Mouse (Mus musculus) thymus, adult 2 months (tissue): ENCODE data around the gene Plod3. TPM values are rescaled to one million over a fixed set of nuclear protein-coding genes. Genes with fewer than 3 reads are reported as not detected.

Experiments
- DNase-seq: peaks from one replicate; pipeline ENCODE4 v3.0.0; 2021
- H3K27ac ChIP-seq: fragments of 200-500 bp; 2 replicates; pipeline ENCODE4 v1.5.1; 2012; ENCODE audit warnings: low read length, control low read depth; ENCODE audit not compliant: control insufficient read depth, insufficient read depth
- H3K27me3 ChIP-seq: fragments of 200-500 bp; 2 replicates; pipeline ENCODE4 v1.6.1; 2012; ENCODE audit warnings: mild to moderate bottlenecking, low read length, moderate library complexity, mixed read lengths; ENCODE audit not compliant: control insufficient read depth, insufficient read depth
- H3K36me3 ChIP-seq: fragments of 200-500 bp; 2 replicates; pipeline ENCODE4 v1.6.1; 2012; ENCODE audit warnings: mild to moderate bottlenecking, low read length, moderate library complexity; ENCODE audit not compliant: control insufficient read depth, insufficient read depth
- H3K4me1 ChIP-seq: fragments of 200-500 bp; replicated peaks from 2 replicates; pipeline ENCODE4 v1.6.1; 2012; ENCODE audit warnings: low read length; ENCODE audit not compliant: control insufficient read depth, insufficient read depth
- H3K4me3 ChIP-seq: fragments of 200-500 bp; 2 replicates; pipeline ENCODE4 v1.5.1; 2012; ENCODE audit warnings: mild to moderate bottlenecking, low read length, control low read depth, moderate library complexity; ENCODE audit not compliant: control insufficient read depth, insufficient read depth
- CTCF ChIP-seq: fragments of 200-500 bp; IDR thresholded peaks from 2 replicates; pipeline ENCODE4 v1.5.1; 2012; ENCODE audit warnings: mild to moderate bottlenecking, control low read depth, low read length, moderate library complexity, borderline replicate concordance; ENCODE audit not compliant: control insufficient read depth, poor library complexity, insufficient read depth; ENCODE audit errors: extremely low read depth
- POLR2A ChIP-seq: fragments of 200-500 bp; IDR thresholded peaks from 2 replicates; pipeline ENCODE4 v1.6.1; 2012; ENCODE audit warnings: mild to moderate bottlenecking, low read length, control low read depth, moderate library complexity; ENCODE audit not compliant: control insufficient read depth, poor library complexity, insufficient read depth; ENCODE audit errors: extremely low read depth
- WGBS: fragments of 180-500 bp; shearing (Covaris S2); methylation state at CpG from one replicate; pipeline ENCODE4 v1.1.7; 2018; 5-methylcytosine and 5-hydroxymethylcytosine counted together
- polyA plus RNA-seq: library from polyadenylated mRNA; depleted of rRNA; stranded (reverse); fragments of >200 nt; gene quantifications from 2 replicates; pipeline ENCODE4 v1.2.3, GENCODE M21; 2012

Plod3 gene
- polyA plus RNA-seq, 1 experiment, result 41.9 TPM

DNA sequence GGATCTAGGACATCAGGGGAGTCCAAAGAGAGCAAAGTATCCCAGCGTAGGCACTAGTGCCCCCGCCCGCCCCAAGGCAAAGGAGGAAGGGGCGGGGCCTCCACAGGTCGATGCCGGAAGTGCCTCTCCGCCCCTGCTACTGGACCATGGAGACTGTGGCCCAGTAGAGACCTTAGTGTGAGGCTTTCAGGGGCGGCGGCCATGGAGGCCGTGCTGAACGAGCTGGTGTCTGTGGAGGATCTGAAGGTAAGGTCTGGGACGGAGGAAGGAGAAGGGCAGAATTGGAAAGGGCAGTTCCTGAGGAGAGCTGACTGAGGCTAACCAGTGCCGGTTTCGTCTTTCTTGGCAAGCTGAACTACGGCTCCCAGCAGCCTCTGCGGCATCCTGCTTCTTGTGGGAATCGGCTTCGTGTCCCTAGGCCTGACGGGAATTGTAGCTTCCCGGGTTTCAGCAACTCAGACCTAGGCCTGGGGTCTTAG is 24.8 kb upstream of the Plod3 start:
- peak overlapping the region; percentile 62 for H3K27ac ChIP-seq
- 0 out of 2 replicates have a peak, but pooled peaks cover 5% of the 10 kb centered on the region for H3K4me1 ChIP-seq
- H3K4me3 ChIP-seq, result peak overlapping the region; percentile 69
- H3K36me3 ChIP-seq, result peaks cover 6% of the 10 kb centered on the region; the same call in 1 of the 2 replicates
- TF ChIP-seq POLR2A (0 out of 2 replicates have a peak, but pooled peaks have one; percentile 50), CTCF (peak; percentile 42; the same call in 1 of the 2 replicates)
- no peaks in the 10 kb centered on the region for H3K27me3 ChIP-seq
- peak; percentile 90 for DNase-seq
- WGBS, result 0% methylated on average over 20 of the region's 20 CpGs

DNA sequence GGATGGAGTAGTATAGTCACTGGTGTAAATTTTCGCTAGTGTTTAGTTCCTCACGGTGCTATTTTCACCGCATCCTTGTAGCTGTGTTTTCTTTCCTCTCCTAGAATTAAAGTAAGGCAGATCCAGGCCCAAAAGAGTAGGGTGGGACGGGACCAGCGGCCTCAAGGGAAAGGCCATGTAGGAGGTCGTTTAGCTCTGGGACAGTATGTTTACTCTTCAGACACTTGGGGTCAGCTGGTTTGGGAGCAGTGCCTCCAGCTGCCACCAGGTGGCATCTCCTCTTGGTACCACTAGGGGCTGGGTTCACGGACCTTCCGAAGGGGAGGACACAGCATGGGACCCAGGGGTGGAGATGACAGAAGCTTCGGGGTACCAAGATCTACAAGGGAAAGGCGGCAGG is 24.3 kb upstream of the Plod3 start:
- peak overlapping the region; percentile 69 for H3K4me3 ChIP-seq
- H3K27ac ChIP-seq, result peak overlapping the region; percentile 62
- peak; percentile 81 for DNase-seq
- H3K36me3 ChIP-seq, result peaks cover 6% of the 10 kb centered on the region; the same call in 1 of the 2 replicates
- TF ChIP-seq CTCF, result peak; percentile 98
- TF ChIP-seq POLR2A, result no peak
- 2% methylated on average over 10 of the region's 10 CpGs for WGBS
- H3K27me3 ChIP-seq, result no peaks in the 10 kb centered on the region
- 0 out of 2 replicates have a peak, but pooled peaks cover 5% of the 10 kb centered on the region for H3K4me1 ChIP-seq

DNA sequence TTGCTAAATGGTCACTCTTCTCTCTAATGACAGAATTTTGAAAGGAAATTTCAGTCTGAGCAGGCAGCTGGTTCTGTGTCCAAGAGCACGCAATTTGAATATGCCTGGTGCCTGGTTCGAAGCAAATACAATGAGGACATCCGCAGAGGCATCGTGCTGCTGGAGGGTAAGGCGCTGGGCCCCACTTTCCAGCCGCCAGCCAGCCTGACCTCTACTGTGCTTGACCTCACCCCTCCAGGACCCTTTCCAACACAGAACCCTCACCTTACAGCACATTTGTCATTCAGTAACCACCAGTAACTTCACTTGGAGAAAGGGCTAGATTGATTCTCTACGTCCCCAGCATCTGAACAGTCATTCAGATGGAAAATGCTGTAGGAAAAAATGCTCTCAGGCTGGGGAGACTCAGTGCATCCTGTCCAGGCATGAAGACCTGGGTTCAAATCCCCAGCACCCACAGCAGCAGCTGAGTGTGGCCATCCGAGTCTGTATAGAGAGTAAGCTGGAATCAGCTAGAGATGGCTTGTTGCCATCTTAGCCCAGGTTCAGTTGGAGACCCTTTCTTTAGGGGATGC is 23.8 kb upstream of the Plod3 start:
- Histone ChIP-seq H3K36me3 (peaks cover 6% of the 10 kb centered on the region; the same call in 1 of the 2 replicates), H3K4me3 (no peak overlapping the region), H3K27me3 (no peaks in the 10 kb centered on the region), H3K4me1 (0 out of 2 replicates have a peak, but pooled peaks cover 5% of the 10 kb centered on the region), H3K27ac (no peak overlapping the region)
- no peak for TF ChIP-seq POLR2A
- no peak for TF ChIP-seq CTCF
- WGBS, result 81% methylated on average over 8 of the region's 8 CpGs
- no peak for DNase-seq

DNA sequence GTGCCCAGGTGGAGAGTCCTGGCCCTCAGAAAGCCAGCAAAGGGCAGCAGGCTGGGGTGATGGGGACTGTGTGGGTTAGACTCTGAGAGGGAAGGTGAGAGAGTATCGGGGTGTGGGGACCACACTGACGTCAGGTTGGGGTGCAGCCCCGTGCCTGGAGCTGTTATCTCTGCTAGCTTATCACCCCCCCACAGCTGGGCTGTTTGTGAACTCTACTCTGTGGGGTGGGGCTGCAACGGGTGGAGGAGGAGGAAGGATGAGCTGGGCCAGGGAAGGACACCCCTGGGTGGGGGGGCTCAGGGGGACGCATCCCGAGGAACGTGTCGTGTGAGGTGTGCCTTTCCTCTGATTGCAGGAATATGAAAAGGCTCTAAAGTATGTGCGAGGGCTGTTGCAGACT is 21.6 kb upstream of the Plod3 start:
- H3K4me1 ChIP-seq, result 0 out of 2 replicates have a peak, but pooled peaks cover 5% of the 10 kb centered on the region
- peaks cover 6% of the 10 kb centered on the region; the same call in 1 of the 2 replicates for H3K36me3 ChIP-seq
- no peaks in the 10 kb centered on the region for H3K27me3 ChIP-seq
- H3K27ac ChIP-seq, result no peak overlapping the region
- DNase-seq, result no peak
- TF ChIP-seq POLR2A (no peak), CTCF (no peak)
- no peak overlapping the region for H3K4me3 ChIP-seq
- WGBS, result 91% methylated on average over 9 of the region's 9 CpGs

DNA sequence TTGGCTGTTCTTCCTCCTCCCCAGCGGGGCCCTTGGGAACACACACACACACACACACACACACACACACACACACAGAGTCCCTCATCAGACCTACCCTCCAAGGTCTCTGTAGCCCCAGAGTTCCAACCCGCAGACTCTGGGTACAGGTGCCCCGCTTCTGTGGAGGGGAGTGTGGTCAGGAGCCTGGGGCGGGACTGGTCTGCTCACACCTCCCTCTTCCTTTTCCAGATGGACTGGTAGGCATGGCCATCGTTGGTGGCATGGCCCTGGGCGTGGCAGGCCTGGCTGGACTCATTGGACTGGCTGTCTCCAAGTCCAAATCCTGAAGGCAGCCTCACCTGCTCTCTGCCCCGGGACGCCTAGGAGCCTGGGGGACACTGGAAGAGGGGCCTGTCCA is 21.1 kb upstream of the Plod3 start:
- DNase-seq, result no peak
- H3K36me3 ChIP-seq, result peaks cover 6% of the 10 kb centered on the region; the same call in 1 of the 2 replicates
- 0 out of 2 replicates have a peak, but pooled peaks cover 5% of the 10 kb centered on the region for H3K4me1 ChIP-seq
- H3K27ac ChIP-seq, result no peak overlapping the region
- TF ChIP-seq POLR2A (no peak), CTCF (no peak)
- H3K27me3 ChIP-seq, result no peaks in the 10 kb centered on the region
- no peak overlapping the region for H3K4me3 ChIP-seq
- 87% methylated on average over 8 of the region's 8 CpGs for WGBS

DNA sequence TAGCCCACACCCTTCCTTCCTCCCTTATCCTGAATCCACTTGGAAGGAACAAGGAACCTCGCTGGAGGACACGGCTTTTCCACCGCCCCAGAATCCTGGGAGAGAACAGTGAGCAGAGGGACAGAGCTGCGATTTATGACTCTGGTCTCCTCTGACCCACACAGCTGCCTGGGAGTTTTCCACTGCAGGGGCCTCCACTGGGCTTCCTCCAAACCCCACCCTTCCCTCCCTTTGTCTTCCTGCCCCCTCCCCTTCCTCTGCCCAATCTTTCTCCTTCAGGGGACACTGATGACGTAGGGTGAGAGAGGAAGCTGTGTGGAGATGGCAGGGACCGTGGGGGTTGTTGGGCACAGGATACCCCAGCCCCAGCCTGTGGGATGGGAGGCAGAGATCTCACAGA is 20.5 kb upstream of the Plod3 start, which contains the start of gene Cldn15:
TSS of gene Cldn15 (plus strand) at position 286 of the 400 bp plus-strand sequence.
- TF ChIP-seq POLR2A (no peak), CTCF (no peak)
- Histone ChIP-seq H3K27me3 (no peaks in the 10 kb centered on the region), H3K4me3 (no peak within 1 kb of the TSS), H3K27ac (no peak within 1 kb of the TSS), H3K36me3 (peaks cover 6% of the 10 kb centered on the region; the same call in 1 of the 2 replicates), H3K4me1 (0 out of 2 replicates have a peak, but pooled peaks cover 3% of the 10 kb centered on the region)
- 88% methylated on average over 6 of the region's 6 CpGs for WGBS
- DNase-seq, result no peak
